Mouse (Mus musculus): ENCODE results near the gene Ms4a15. TPM values are rescaled to one million over a fixed set of nuclear protein-coding genes. Genes with fewer than 3 reads are reported as not detected.

The Ms4a15 gene
- total RNA-seq, 2 experiments from 2014 or later: not detected

- no peak for DNase-seq
Observed at GRCm38 (mm10) chr19:10959978-10960346, 33.1 kb downstream of the Ms4a15 start.

GRCm38 (mm10) chr19:10959085-10959977 is 33.7 kb downstream of the Ms4a15 start:
- peak; percentile 58 for DNase-seq

GRCm38 (mm10) chr19:10952021-10952939 is 40.8 kb downstream of the Ms4a15 start:
- peak; percentile 35 for DNase-seq

- no peak for DNase-seq
Observed at GRCm38 (mm10) chr19:10949558-10949957, 43.5 kb downstream of the Ms4a15 start.

GRCm38 (mm10) chr19:10949112-10949511 is 43.9 kb downstream of the Ms4a15 start, which contains the start of gene Ccdc86:
Ccdc86 (minus strand) TSS chr19:10949266.
- peak; percentile 98 for DNase-seq

GRCm38 (mm10) chr19:10948416-10948815 is 44.6 kb downstream of the Ms4a15 start:
- DNase-seq: no peak

- no peak for DNase-seq
Observed at GRCm38 (mm10) chr19:10947219-10947618, 45.8 kb downstream of the Ms4a15 start.

- DNase-seq: no peak
Observed at GRCm38 (mm10) chr19:10946506-10946905, 46.5 kb downstream of the Ms4a15 start.

- DNase-seq: no peak
Observed at GRCm38 (mm10) chr19:10943955-10944354, 49.1 kb downstream of the Ms4a15 start.

- DNase-seq: peak; percentile 15
Observed at GRCm38 (mm10) chr19:10940801-10941457, 52.1 kb downstream of the Ms4a15 start.

- DNase-seq: peak; percentile 83
Observed at GRCm38 (mm10) chr19:10940097-10940800, 52.8 kb downstream of the Ms4a15 start.

GRCm38 (mm10) chr19:10938771-10939170 is 54.3 kb downstream of the Ms4a15 start:
- DNase-seq: no peak

GRCm38 (mm10) chr19:10937110-10937563 is 55.9 kb downstream of the Ms4a15 start, which contains the start of gene Ptgdr2:
Ptgdr2 (plus strand) TSS chr19:10937160.
- no peak for DNase-seq

GRCm38 (mm10) chr19:10936077-10936476 is 57.0 kb downstream of the Ms4a15 start:
- DNase-seq: no peak

- no peak for DNase-seq
Observed at GRCm38 (mm10) chr19:10935029-10935428, 58.0 kb downstream of the Ms4a15 start.

GRCm38 (mm10) chr19:10930641-10931040 is 62.4 kb downstream of the Ms4a15 start:
- no peak for DNase-seq

Other genes starting within 250 kb of the Ms4a15 start
- gene Cd6, start 163.2 kb downstream of the Ms4a15 start, total RNA-seq (2021): 1 to 10 TPM; 2.3 to 4.1 TPM
- 1 to 10 TPM; 3.2 to 3.5 TPM for gene Slc15a3, start 153.5 kb downstream of the Ms4a15 start, total RNA-seq (2021)
- 10 to 100 TPM; 22.3 to 23.1 TPM for gene Tmem132a, start 123.3 kb downstream of the Ms4a15 start, total RNA-seq (2021)
- 10 to 100 TPM; 84.0 to 93.2 TPM for gene Tmem109, start 111.2 kb downstream of the Ms4a15 start, total RNA-seq (2021)
- gene Prpf19, start 98.0 kb downstream of the Ms4a15 start, total RNA-seq (2021): 100 to 1,000 TPM; 124 to 163 TPM
- gene Zp1, start 72.6 kb downstream of the Ms4a15 start, total RNA-seq (2021): not detected
- not detected for gene Ptgdr2, start 56.1 kb downstream of the Ms4a15 start, total RNA-seq (2021)
- gene Ccdc86, start 44.0 kb downstream of the Ms4a15 start, total RNA-seq (2021): 10 to 100 TPM; 11.2 to 14.4 TPM
- 1 to 10 TPM; 2.8 to 3.9 TPM for gene Ms4a10, start 18.6 kb downstream of the Ms4a15 start, total RNA-seq (2021)
- not detected for gene Ms4a18, start 24.8 kb upstream of the Ms4a15 start, total RNA-seq (2021)
- gene Ms4a8a, start 87.9 kb upstream of the Ms4a15 start, total RNA-seq (2021): 1 to 10 TPM; 1.2 to 2.3 TPM
- gene 1700017D01Rik, start 137.6 kb upstream of the Ms4a15 start, total RNA-seq (2021): not detected
- not detected for gene 1700025F22Rik, start 172.1 kb upstream of the Ms4a15 start, total RNA-seq (2021)
- gene Ms4a13, start 203.5 kb upstream of the Ms4a15 start, total RNA-seq (2021): not detected
- not detected for gene Ms4a12, start 239.2 kb upstream of the Ms4a15 start, total RNA-seq (2021)